Mouse (Mus musculus) liver, adult 2 months (tissue): ENCODE results near the gene Syce2.

Source experiments
- CTCF ChIP-seq: fragments of 200-500 bp; IDR thresholded peaks from 2 replicates; pipeline ENCODE4 v1.5.1; 2011; ENCODE audit warnings: low read depth, low read length, control low read depth
- POLR2A ChIP-seq: fragments of 200-500 bp; IDR thresholded peaks from 2 replicates; pipeline ENCODE4 v1.6.1; 2011; ENCODE audit warnings: low read length, control low read depth; ENCODE audit not compliant: insufficient read depth; ENCODE audit errors: extremely low read depth

GRCm38 (mm10) chr8:84912391-84912790 is 40.5 kb downstream of the Syce2 start:
- TF ChIP-seq CTCF (no peak), POLR2A (no peak)
